Comparison of ENCODE assay signal across 8 mouse cellular contexts in the genomic region with DNA sequence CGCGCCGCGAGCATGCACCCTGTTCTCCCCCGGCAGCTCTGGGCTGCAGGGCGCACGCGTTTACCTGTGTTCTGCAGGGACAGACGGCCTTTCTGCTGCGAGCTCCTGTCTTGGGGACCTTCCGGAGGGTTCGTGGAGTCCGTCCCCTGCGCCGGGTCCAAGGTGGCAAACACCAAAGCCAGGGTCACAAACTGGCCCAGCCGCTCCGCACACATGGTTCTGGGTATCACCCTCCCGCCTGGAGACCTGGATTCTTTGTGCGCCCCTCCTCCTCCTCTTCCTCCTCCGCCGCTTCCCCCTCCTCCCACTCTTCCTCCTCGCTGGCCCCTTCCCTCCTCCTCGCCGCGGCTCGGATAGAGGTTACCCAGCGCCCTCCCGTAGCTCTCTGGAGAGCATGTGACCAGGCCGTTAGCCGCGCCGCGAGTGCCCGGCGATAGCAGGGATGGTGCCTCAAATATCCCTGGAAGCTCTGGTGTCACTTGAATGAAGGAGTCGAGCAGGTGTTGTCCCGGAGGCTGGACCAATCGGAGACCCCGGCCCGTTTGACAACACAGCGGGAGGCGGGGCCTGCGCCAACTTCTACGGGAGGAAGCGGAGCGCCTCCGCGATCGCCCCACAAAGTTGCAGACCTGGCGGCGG. TPM values are rescaled to one million over a fixed set of nuclear protein-coding genes. Genes with fewer than 3 reads are reported as not detected.
DNase-seq lines count a peak whose midpoint lies in the region; ATAC-seq lines count a peak whose summit lies in the region.

Stc2 (minus strand) TSS at position 427 of the 639 bp plus-strand sequence.

- peak within 1 kb of the TSS; percentile 98 for H3K4me2 ChIP-seq in intestine, embryonic 15.5 days (replicated peaks)
- H3K4me2 ChIP-seq in midbrain, embryonic 14.5 days (ENCODE audit: low read length) = peak within 1 kb of the TSS; percentile 100
- H3K4me2 ChIP-seq in stomach, embryonic 16.5 days (ENCODE audit: low read depth, low read length) = peak within 1 kb of the TSS; percentile 98

- ATAC-seq in cerebellum, adult (ENCODE audit: insufficient number of reproducible peaks, low FRiP score, low TSS enrichment) = no peak
- ATAC-seq in intestine, embryonic 15.5 days = peak; percentile 89
- peak; percentile 84 for ATAC-seq in midbrain, embryonic 14.5 days (ENCODE audit: low FRiP score, low TSS enrichment)
- peak; percentile 72 for ATAC-seq in stomach, embryonic 16.5 days (ENCODE audit: insufficient read depth, low FRiP score)

- H3K27ac ChIP-seq in intestine, embryonic 15.5 days = peak within 1 kb of the TSS; percentile 71
- H3K27ac ChIP-seq in limb, embryonic 10.5 days = peak within 1 kb of the TSS; percentile 76
- H3K27ac ChIP-seq in midbrain, embryonic 14.5 days (replicated peaks; ENCODE audit: low read depth, low read length) = no peak within 1 kb of the TSS
- peak within 1 kb of the TSS; percentile 57; the same call in 1 of the 2 replicates for H3K27ac ChIP-seq in stomach, embryonic 16.5 days (ENCODE audit: low read length)

- peaks cover 17% of the 10 kb centered on the region; the same call in 1 of the 2 replicates for H3K27me3 ChIP-seq in intestine, embryonic 15.5 days (replicated peaks)
- peaks cover 69% of the 10 kb centered on the region for H3K27me3 ChIP-seq in limb, embryonic 10.5 days (ENCODE audit: low read depth, poor library complexity, severe bottlenecking)
- peaks cover 30% of the 10 kb centered on the region for H3K27me3 ChIP-seq in midbrain, embryonic 14.5 days (ENCODE audit: control insufficient read depth, insufficient read depth, low read length)
- peaks cover 8% of the 10 kb centered on the region; the same call in 1 of the 2 replicates for H3K27me3 ChIP-seq in stomach, embryonic 16.5 days (ENCODE audit: control insufficient read depth, insufficient read depth, low read length)

- under 1% methylated on average over 48 of the region's 51 CpGs for WGBS in intestine, embryonic 15.5 days
- WGBS in limb, embryonic 10.5 days = under 1% methylated on average over 49 of the region's 51 CpGs
- WGBS in midbrain, embryonic 14.5 days = under 1% methylated on average over 51 of the region's 51 CpGs
- WGBS in stomach, embryonic 16.5 days = under 1% methylated on average over 51 of the region's 51 CpGs

- no peaks in the 10 kb centered on the region for H3K36me3 ChIP-seq in intestine, embryonic 15.5 days
- H3K36me3 ChIP-seq in limb, embryonic 10.5 days = no peaks in the 10 kb centered on the region
- no peaks in the 10 kb centered on the region for H3K36me3 ChIP-seq in midbrain, embryonic 14.5 days (ENCODE audit: control insufficient read depth, insufficient read depth, low read length)
- H3K36me3 ChIP-seq in stomach, embryonic 16.5 days (ENCODE audit: control insufficient read depth, insufficient read depth, low read length) = no peaks in the 10 kb centered on the region

- peaks cover 13% of the 10 kb centered on the region; the same call in 1 of the 2 replicates for H3K4me1 ChIP-seq in intestine, embryonic 15.5 days (replicated peaks)
- peaks cover 34% of the 10 kb centered on the region for H3K4me1 ChIP-seq in limb, embryonic 10.5 days
- H3K4me1 ChIP-seq in midbrain, embryonic 14.5 days (ENCODE audit: control insufficient read depth, insufficient read depth, low read length) = peaks cover 17% of the 10 kb centered on the region
- H3K4me1 ChIP-seq in stomach, embryonic 16.5 days (ENCODE audit: control insufficient read depth, insufficient read depth, low read length) = peaks cover 18% of the 10 kb centered on the region

- peak; percentile 87 to 90 for DNase-seq in cerebellum, postnatal 10 days
- peak; percentile 90 for DNase-seq in embryo, embryonic 10 days (ENCODE audit: low spot score)
- DNase-seq in gastrocnemius, postnatal 4 days (ENCODE audit: low spot score in 2 of 2) = peak; percentile 51 to 73
- peak; percentile 83 for DNase-seq in limb, embryonic 10.5 days (ENCODE audit: low spot score)
- peak; percentile 88 for DNase-seq in midbrain, embryonic 14.5 days

- no peaks in the 10 kb centered on the region for H3K9me3 ChIP-seq in intestine, embryonic 15.5 days
- H3K9me3 ChIP-seq in limb, embryonic 10.5 days (replicated peaks) = no peaks in the 10 kb centered on the region
- H3K9me3 ChIP-seq in midbrain, embryonic 14.5 days (ENCODE audit: control insufficient read depth, low read length) = no peaks in the 10 kb centered on the region
- H3K9me3 ChIP-seq in stomach, embryonic 16.5 days (replicated peaks; ENCODE audit: control insufficient read depth, low read length) = no peaks in the 10 kb centered on the region

- H3K4me3 ChIP-seq in intestine, embryonic 15.5 days (replicated peaks) = peak within 1 kb of the TSS; percentile 72
- peak within 1 kb of the TSS; percentile 65 for H3K4me3 ChIP-seq in limb, embryonic 10.5 days
- H3K4me3 ChIP-seq in midbrain, embryonic 14.5 days (replicated peaks; ENCODE audit: low read depth, low read length) = peak within 1 kb of the TSS; percentile 59
- H3K4me3 ChIP-seq in stomach, embryonic 16.5 days (replicated peaks; ENCODE audit: low read length) = peak within 1 kb of the TSS; percentile 72

- H3K9ac ChIP-seq in intestine, embryonic 15.5 days = peak within 1 kb of the TSS; percentile 76
- peak within 1 kb of the TSS; percentile 42 for H3K9ac ChIP-seq in midbrain, embryonic 14.5 days (replicated peaks; ENCODE audit: low read length)
- peak within 1 kb of the TSS; percentile 81 for H3K9ac ChIP-seq in stomach, embryonic 16.5 days (ENCODE audit: low read length)

RNA-seq across cellular contexts. Expression of gene Stc2, which starts in this region (rescaled TPM):
- total RNA-seq in gastrocnemius, postnatal 4 days (2021) = 1 to 10 TPM; 9.3 to 9.5 TPM
- polyA plus RNA-seq in intestine, embryonic 15.5 days (2015; fragmentation: Nextera tagmentation; extraction: Ambion mirVana) = 8.5 and 8.9 TPM in 2 replicates
- polyA plus RNA-seq in limb, embryonic 10.5 days (2016; fragmentation: Nextera tagmentation; extraction: Ambion mirVana) = 0.89 and 0.98 TPM in 2 replicates
- 0.46 and 0.97 TPM in 2 replicates for polyA plus RNA-seq in midbrain, embryonic 14.5 days (2014; fragmentation: Nextera tagmentation; extraction: Ambion mirVana)
- polyA plus RNA-seq in stomach, embryonic 16.5 days (2015; fragmentation: Nextera tagmentation; extraction: Ambion mirVana) = 5.6 and 6.4 TPM in 2 replicates

Comparison
In these comparisons a context has a peak if more than half of its experiments do, and no peak if none do; other contexts are left out.
1. Peak in DNase-seq, H3K4me3 ChIP-seq and H3K27ac ChIP-seq in limb, embryonic 10.5 days; RNA of the gene not detected or under 1 TPM.
2. Peak in DNase-seq, ATAC-seq, H3K4me3 ChIP-seq, H3K9ac ChIP-seq and H3K4me2 ChIP-seq in midbrain, embryonic 14.5 days; RNA of the gene not detected or under 1 TPM.